10 mouse cellular contexts compared by ENCODE assay signal in genomic region chr16:18119031-18119730, GRCm38 (mm10). TPM values are rescaled to one million over a fixed set of nuclear protein-coding genes. Genes with fewer than 3 reads are reported as not detected.
DNase-seq lines count a peak whose midpoint lies in the region; ATAC-seq and TF ChIP-seq lines count a peak whose summit lies in the region.
"Had no signal": no experiment of that assay in that cellular context is flagged by ENCODE, and none has a peak within 500 bp of the region (broad histone marks: within the 10 kb centered on the region; RNA-seq: fewer than 3 reads in every experiment).

No protein-coding gene starts in this region.

- WGBS in heart, embryonic 10.5 days: 28% methylated on average over 8 of the region's 8 CpGs
- 23% methylated on average over 8 of the region's 8 CpGs for WGBS in hindbrain, embryonic 11.5 days
- WGBS in liver, embryonic 13.5 days (ENCODE audit: insufficient replicate concordance): 28% methylated on average over 8 of the region's 8 CpGs
- WGBS in neural tube, embryonic 15.5 days: 12% methylated on average over 8 of the region's 8 CpGs

- no peaks in the 10 kb centered on the region for H3K4me1 ChIP-seq in heart, embryonic 10.5 days
- H3K4me1 ChIP-seq in G1E (ENCODE audit: insufficient read depth, low read depth, low read length): no peaks in the 10 kb centered on the region
- no peaks in the 10 kb centered on the region; the same call in 1 of the 2 replicates for H3K4me1 ChIP-seq in hindbrain, embryonic 11.5 days (replicated peaks; ENCODE audit: control insufficient read depth, insufficient read depth, low read length)
- H3K4me1 ChIP-seq in liver, embryonic 13.5 days (replicated peaks): no peaks in the 10 kb centered on the region
- peaks cover 6% of the 10 kb centered on the region; the same call in 1 of the 2 replicates for H3K4me1 ChIP-seq in neural tube, embryonic 15.5 days
- H3K4me1 ChIP-seq: embryonic facial prominence, embryonic 13.5 days; limb, embryonic 15.5 days had no signal

- no peak overlapping the region for H3K27ac ChIP-seq in heart, embryonic 10.5 days
- no peak overlapping the region for H3K27ac ChIP-seq in hindbrain, embryonic 11.5 days (ENCODE audit: low read depth, low read length)
- no peak overlapping the region for H3K27ac ChIP-seq in liver, embryonic 13.5 days
- H3K27ac ChIP-seq in neural tube, embryonic 15.5 days (replicated peaks): no peak overlapping the region
- H3K27ac ChIP-seq: embryonic facial prominence, embryonic 13.5 days; limb, embryonic 15.5 days had no signal

- no peaks in the 10 kb centered on the region for H3K9me3 ChIP-seq in heart, embryonic 10.5 days
- H3K9me3 ChIP-seq in G1E (replicated peaks): no peaks in the 10 kb centered on the region
- H3K9me3 ChIP-seq in hindbrain, embryonic 11.5 days (ENCODE audit: control insufficient read depth, low read length): no peaks in the 10 kb centered on the region
- H3K9me3 ChIP-seq in liver, embryonic 13.5 days (replicated peaks): no peaks in the 10 kb centered on the region
- H3K9me3 ChIP-seq in neural tube, embryonic 15.5 days (replicated peaks): no peaks in the 10 kb centered on the region
- H3K9me3 ChIP-seq: embryonic facial prominence, embryonic 13.5 days; limb, embryonic 15.5 days had no signal

- no peaks in the 10 kb centered on the region for H3K36me3 ChIP-seq in heart, embryonic 10.5 days
- no peaks in the 10 kb centered on the region for H3K36me3 ChIP-seq in G1E (replicated peaks)
- H3K36me3 ChIP-seq in hindbrain, embryonic 11.5 days (ENCODE audit: control insufficient read depth, insufficient read depth, low read length): no peaks in the 10 kb centered on the region
- H3K36me3 ChIP-seq in liver, embryonic 13.5 days: no peaks in the 10 kb centered on the region
- no peaks in the 10 kb centered on the region for H3K36me3 ChIP-seq in neural tube, embryonic 15.5 days
- H3K36me3 ChIP-seq: embryonic facial prominence, embryonic 13.5 days; limb, embryonic 15.5 days had no signal

- intact Hi-C loops in heart, postnatal 36 days (cut with DNase I): no loop called here

- peak; percentile 15 to 25 for DNase-seq in heart, postnatal 36 days
- no peak for DNase-seq in heart, embryonic 10.5 days (ENCODE audit: low spot score)
- DNase-seq in G1E (ENCODE audit: low spot score): peak; percentile 60
- peak; percentile 80 for DNase-seq in cerebellum, postnatal 10 days
- DNase-seq in hindbrain, embryonic 11.5 days (ENCODE audit: low spot score): peak; percentile 82
- no peak for DNase-seq in liver, embryonic 13.5 days
- DNase-seq in ovary, adult 18-20 months (ENCODE audit: low spot score): no peak

- no peak overlapping the region for H3K4me3 ChIP-seq in heart, embryonic 10.5 days
- no peak overlapping the region for H3K4me3 ChIP-seq in G1E (ENCODE audit: low read depth, low read length)
- H3K4me3 ChIP-seq in hindbrain, embryonic 11.5 days (ENCODE audit: low read depth, low read length): no peak overlapping the region
- H3K4me3 ChIP-seq in liver, embryonic 13.5 days (replicated peaks): no peak overlapping the region
- no peak overlapping the region for H3K4me3 ChIP-seq in neural tube, embryonic 15.5 days (replicated peaks)
- H3K4me3 ChIP-seq: embryonic facial prominence, embryonic 13.5 days; limb, embryonic 15.5 days had no signal

- ATAC-seq in G1E (ENCODE audit: extremely low read depth, insufficient number of reproducible peaks, low FRiP score, poor library complexity, severe bottlenecking): no peak
- peak; percentile 76 for ATAC-seq in hindbrain, embryonic 11.5 days (ENCODE audit: low FRiP score)
- ATAC-seq in liver, embryonic 13.5 days (ENCODE audit: low read depth): peak; percentile 37; the same call in 1 of the 2 replicates
- peak; percentile 71 for ATAC-seq in neural tube, embryonic 15.5 days (ENCODE audit: low FRiP score)

- no peak overlapping the region for H3K4me2 ChIP-seq in hindbrain, embryonic 11.5 days (replicated peaks; ENCODE audit: low read depth, low read length)
- no peak overlapping the region for H3K4me2 ChIP-seq in liver, embryonic 13.5 days
- H3K4me2 ChIP-seq in neural tube, embryonic 15.5 days: no peak overlapping the region
- H3K4me2 ChIP-seq: embryonic facial prominence, embryonic 13.5 days; limb, embryonic 15.5 days had no signal

- no peak overlapping the region for H3K9ac ChIP-seq in hindbrain, embryonic 11.5 days (ENCODE audit: low read depth, low read length)
- no peak overlapping the region for H3K9ac ChIP-seq in liver, embryonic 13.5 days
- no peak overlapping the region for H3K9ac ChIP-seq in neural tube, embryonic 15.5 days (replicated peaks)
- H3K9ac ChIP-seq: embryonic facial prominence, embryonic 13.5 days; limb, embryonic 15.5 days had no signal

- TF ChIP-seq CTCF in G1E (IDR thresholded peaks at IDR 0.05; ENCODE audit: low read depth, low read length): no peak; the same call in 1 of the 2 replicates

- peaks cover 31% of the 10 kb centered on the region for H3K27me3 ChIP-seq in heart, embryonic 10.5 days (ENCODE audit: insufficient read depth, poor library complexity, severe bottlenecking)
- H3K27me3 ChIP-seq in G1E (ENCODE audit: insufficient read depth, low read length): peaks cover 6% of the 10 kb centered on the region; the same call in 1 of the 2 replicates
- no peaks in the 10 kb centered on the region for H3K27me3 ChIP-seq in hindbrain, embryonic 11.5 days (ENCODE audit: control insufficient read depth, insufficient read depth, low read length)
- H3K27me3 ChIP-seq in liver, embryonic 13.5 days: peaks cover 2% of the 10 kb centered on the region; the same call in 1 of the 2 replicates
- H3K27me3 ChIP-seq in neural tube, embryonic 15.5 days (replicated peaks): no peaks in the 10 kb centered on the region
- H3K27me3 ChIP-seq: limb, embryonic 15.5 days had no signal

RNA-seq across cellular contexts. Expression of gene Rtn4r, which starts 8.3 kb away (rescaled TPM):
- total RNA-seq in heart, postnatal 36 days (2021): 1 to 10 TPM; 2.1 to 6.0 TPM
- polyA plus RNA-seq in heart, embryonic 10.5 days (2016; fragmentation: Nextera tagmentation; extraction: Ambion mirVana): 0.31 and 0.79 TPM in 2 replicates
- total RNA-seq in G1E (2014; fragmentation: Nextera tagmentation) (not detected in 2 replicates), G1E (2017) (0.11 and 0.23 TPM in 2 replicates)
- polyA plus RNA-seq in G1E (2012): not detected in 2 replicates
- polyA plus RNA-seq in hindbrain, embryonic 11.5 days (2014; fragmentation: Nextera tagmentation; extraction: Ambion mirVana): 3.3 and 3.4 TPM in 2 replicates
- polyA plus RNA-seq in liver, embryonic 13.5 days (2015; fragmentation: Nextera tagmentation; extraction: Ambion mirVana): 0.33 and 0.56 TPM in 2 replicates
- 26.5 and 28.7 TPM in 2 replicates for polyA plus RNA-seq in neural tube, embryonic 15.5 days (2015; fragmentation: Nextera tagmentation; extraction: Ambion mirVana)

RNA-seq across cellular contexts. Expression of gene Prodh, which starts 29.2 kb away (rescaled TPM):
- 10 to 100 TPM; 23.6 to 28.4 TPM for total RNA-seq in heart, postnatal 36 days (2021)
- polyA plus RNA-seq in heart, embryonic 10.5 days (2016; fragmentation: Nextera tagmentation; extraction: Ambion mirVana): 14.2 and 16.0 TPM in 2 replicates
- total RNA-seq in G1E (2014; fragmentation: Nextera tagmentation) (2.0 and 8.1 TPM in 2 replicates), G1E (2017) (12.5 and 14.5 TPM in 2 replicates)
- 14.9 and 17.1 TPM in 2 replicates for polyA plus RNA-seq in G1E (2012)
- 7.8 and 8.3 TPM in 2 replicates for polyA plus RNA-seq in hindbrain, embryonic 11.5 days (2014; fragmentation: Nextera tagmentation; extraction: Ambion mirVana)
- 5.2 and 5.9 TPM in 2 replicates for polyA plus RNA-seq in liver, embryonic 13.5 days (2015; fragmentation: Nextera tagmentation; extraction: Ambion mirVana)
- 4.0 and 6.4 TPM in 2 replicates for polyA plus RNA-seq in neural tube, embryonic 15.5 days (2015; fragmentation: Nextera tagmentation; extraction: Ambion mirVana)

Comparison
In these comparisons a context has a peak if more than half of its experiments do, and no peak if none do; other contexts are left out.
1. DNase-seq: peak in heart, postnatal 36 days (2 of 2), G1E (single experiment), cerebellum, postnatal 10 days (2 of 2) and hindbrain, embryonic 11.5 days (single experiment); none in heart, embryonic 10.5 days (single experiment), liver, embryonic 13.5 days (single experiment) and ovary, adult 18-20 months (single experiment).